Mouse (Mus musculus) CD4-positive naive resting alpha-beta T cell, adult 57 days (primary cell): ENCODE measurements around the gene Neurod2. TPM values are rescaled to one million over a fixed set of nuclear protein-coding genes. Genes with fewer than 3 reads are reported as not detected.

Source experiments
- total RNA-seq: library from RNA; stranded (reverse); gene quantifications from one replicate; pipeline ENCODE4 v1.2.4, GENCODE M21; 2023

The Neurod2 gene
- total RNA-seq: not detected

GRCm38 (mm10) chr11:98329081-98329959, at the start of gene Neurod2:
Gene Neurod2 (minus strand): TSS chr11:98329648.

DNA sequence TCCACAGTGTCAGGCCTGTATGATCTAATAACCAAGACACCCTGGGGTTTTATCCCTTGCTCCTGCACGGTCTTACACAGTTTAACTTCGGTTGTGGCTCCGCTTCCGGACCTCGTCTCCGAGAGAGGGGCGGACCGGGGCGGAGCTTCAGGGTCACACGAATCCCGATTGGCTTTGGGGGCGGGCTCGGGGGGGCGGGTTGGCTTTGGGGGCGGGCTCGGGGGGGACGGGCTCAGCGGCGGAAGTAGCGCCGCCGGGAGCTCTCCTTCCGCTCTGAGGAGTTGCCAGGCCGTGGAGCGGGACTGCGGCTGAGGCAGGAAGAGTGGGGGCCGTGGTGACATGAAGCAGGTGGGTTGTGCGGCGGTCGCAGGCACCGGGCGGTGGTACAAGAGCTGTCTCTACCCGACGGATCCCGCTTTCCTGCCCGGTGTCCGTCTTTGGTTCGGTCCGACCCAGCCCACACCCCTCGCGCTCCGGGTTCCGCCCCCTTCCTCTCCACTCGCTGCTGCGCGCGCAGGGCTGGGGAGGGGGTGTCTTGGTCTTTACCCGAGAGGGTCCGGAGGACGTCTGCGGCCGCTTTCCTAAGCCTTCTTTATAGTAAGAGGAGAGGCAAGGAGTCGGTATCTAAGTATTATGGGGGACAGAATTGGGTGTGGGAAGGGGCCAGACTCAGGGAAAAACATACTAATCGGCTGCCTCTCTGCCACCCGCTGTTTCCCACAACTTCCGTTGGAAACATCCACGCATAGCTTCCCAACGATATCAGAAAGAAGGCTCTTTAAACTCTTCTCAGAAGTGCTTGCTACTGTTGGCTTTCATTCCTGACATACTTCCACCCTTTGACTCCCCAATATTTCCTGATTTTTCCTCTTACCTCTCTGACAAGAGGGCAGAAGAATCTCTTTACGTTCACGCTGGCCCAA, 29.0 kb upstream of the Neurod2 start, which contains the start of gene Stard3:
Stard3 (plus strand) TSS at position 208 of the 923 bp plus-strand sequence.

GRCm38 (mm10) chr11:98348083-98348961, 18.9 kb upstream of the Neurod2 start, which contains the start of gene Ppp1r1b:
Gene Ppp1r1b (plus strand): TSS chr11:98348404.

Other genes starting within 250 kb of the Neurod2 start
- 43.0 TPM for gene Fbxl20, start 179.2 kb downstream of the Neurod2 start, total RNA-seq
- gene Med1, start 136.4 kb downstream of the Neurod2 start, total RNA-seq: 75.6 TPM
- gene Cdk12, start 126.6 kb downstream of the Neurod2 start, total RNA-seq: 107 TPM
- not detected for gene Ppp1r1b, start 18.8 kb upstream of the Neurod2 start, total RNA-seq
- gene Stard3, start 28.7 kb upstream of the Neurod2 start, total RNA-seq: 43.7 TPM
- gene Tcap, start 54.2 kb upstream of the Neurod2 start, total RNA-seq: not detected
- not detected for gene Pnmt, start 56.8 kb upstream of the Neurod2 start, total RNA-seq
- gene Pgap3, start 70.8 kb upstream of the Neurod2 start, total RNA-seq: 9.3 TPM
- 0.18 TPM for gene Erbb2, start 82.8 kb upstream of the Neurod2 start, total RNA-seq
- gene Mien1, start 109.3 kb upstream of the Neurod2 start, total RNA-seq: 55.7 TPM
- gene Grb7, start 116.7 kb upstream of the Neurod2 start, total RNA-seq: 1.2 TPM
- gene Ikzf3, start 216.4 kb upstream of the Neurod2 start, total RNA-seq: 133 TPM
- 5.8 TPM for gene Zpbp2, start 221.4 kb upstream of the Neurod2 start, total RNA-seq